Mouse (Mus musculus) G1E-ER4 (cell line): ENCODE data around the gene Cnn3. TPM values are rescaled to one million over a fixed set of nuclear protein-coding genes. Genes with fewer than 3 reads are reported as not detected.

Experiments used
- GATA1 ChIP-seq: IDR thresholded peaks from one replicate; pipeline ENCODE4 v1.8.0; 2012; ENCODE audit warnings: low read length, inconsistent platforms
- polyA plus RNA-seq: library from polyadenylated mRNA; stranded (reverse); fragments of >175 nt; gene quantifications from 2 replicates; pipeline ENCODE4 v1.2.3, GENCODE M21; 2012

Cnn3 gene
- polyA plus RNA-seq, 1 experiment = not detected

- no peak for TF ChIP-seq GATA1
These were observed 14.8 kb upstream of the Cnn3 start for GRCm38 (mm10) chr3:121411450-121411849.

- no peak for TF ChIP-seq GATA1
These were observed 9.8 kb upstream of the Cnn3 start for GRCm38 (mm10) chr3:121416171-121417154.

DNA sequence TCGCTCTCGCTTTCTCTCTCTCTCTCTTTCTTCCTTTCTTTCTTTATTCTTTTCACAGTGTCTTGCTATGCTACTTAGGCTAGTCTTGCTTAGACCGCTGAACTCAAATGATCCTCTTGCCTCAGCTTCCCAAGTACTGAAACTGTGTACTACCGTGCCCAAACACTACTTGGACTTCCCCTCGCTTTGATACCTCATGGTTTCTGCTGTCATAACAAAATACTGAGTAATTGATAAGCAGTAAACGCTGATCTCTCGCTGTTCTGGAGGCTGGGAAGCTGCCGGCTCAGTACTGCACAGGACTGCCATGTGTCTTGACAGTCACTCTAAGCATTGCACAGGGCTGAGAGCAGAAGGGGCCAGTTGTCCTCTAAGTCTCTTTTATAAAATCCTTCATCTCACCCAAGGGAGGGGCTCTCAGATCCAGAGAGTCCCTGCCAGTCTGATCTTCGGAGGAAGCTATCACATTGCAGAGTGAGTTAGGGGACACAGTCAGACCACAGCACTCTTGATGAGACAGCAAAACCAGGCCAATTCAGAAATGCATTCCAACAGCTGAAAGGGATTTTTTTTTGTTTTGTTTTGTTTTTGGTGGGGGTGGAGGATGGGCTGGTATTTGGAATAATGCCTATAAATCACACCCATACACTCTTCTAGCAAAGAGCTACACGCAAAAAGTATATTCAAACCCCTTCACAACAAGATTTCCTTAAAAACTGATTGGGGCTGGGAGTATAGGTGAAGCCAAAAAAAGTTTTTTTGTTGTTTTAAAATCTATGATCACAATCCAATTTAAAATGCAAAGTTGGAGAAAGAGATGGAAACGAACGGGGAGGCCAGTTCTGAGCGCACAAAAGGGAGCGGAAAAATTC is 8.7 kb upstream of the Cnn3 start:
- no peak for TF ChIP-seq GATA1

DNA sequence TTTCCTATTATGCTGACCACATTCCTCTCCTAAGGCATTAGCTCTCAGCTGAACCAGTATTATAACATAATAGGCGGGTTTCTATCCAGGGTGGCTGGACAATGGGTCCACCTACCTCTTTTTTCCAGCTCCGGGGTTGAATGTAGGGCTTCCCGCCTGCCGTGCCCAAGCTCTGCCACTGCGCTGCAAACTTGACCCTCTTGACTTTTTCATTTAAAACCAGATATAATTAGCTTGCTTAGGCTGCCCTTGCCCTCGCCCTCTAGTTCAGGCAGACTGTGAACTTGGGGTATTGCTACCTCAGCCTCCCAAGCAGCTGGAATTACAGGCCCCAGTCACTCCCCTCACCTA is 8.1 kb upstream of the Cnn3 start:
- no peak for TF ChIP-seq GATA1

DNA sequence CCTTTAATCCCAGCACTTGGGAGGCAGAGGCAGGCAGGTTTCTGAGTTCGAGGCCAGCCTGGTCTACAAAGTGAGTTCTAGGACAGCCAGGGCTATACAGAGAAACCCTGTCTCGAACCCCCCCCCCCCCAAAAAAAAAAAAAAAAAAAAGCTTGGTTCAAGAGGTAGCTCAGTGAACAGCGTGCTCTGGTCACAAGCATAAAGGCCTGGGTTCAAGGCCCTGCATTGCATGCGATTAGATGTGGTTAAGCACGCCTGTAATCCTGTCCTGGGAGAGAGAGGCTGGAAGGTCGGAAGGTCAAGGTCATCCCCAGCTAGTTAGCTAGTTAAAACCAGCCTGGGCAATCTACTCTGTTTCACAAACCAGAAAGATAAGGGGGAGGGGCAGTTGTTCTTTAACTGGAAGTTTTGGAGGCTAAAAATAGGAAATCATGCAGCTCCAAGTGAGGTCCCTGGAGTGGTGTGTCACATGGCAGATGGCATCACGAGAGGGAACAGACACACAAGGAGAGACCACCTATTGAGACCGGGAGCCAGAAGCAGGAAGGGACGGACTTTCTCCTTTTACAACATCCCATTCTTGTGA is 7.4 kb upstream of the Cnn3 start:
- no peak for TF ChIP-seq GATA1

DNA sequence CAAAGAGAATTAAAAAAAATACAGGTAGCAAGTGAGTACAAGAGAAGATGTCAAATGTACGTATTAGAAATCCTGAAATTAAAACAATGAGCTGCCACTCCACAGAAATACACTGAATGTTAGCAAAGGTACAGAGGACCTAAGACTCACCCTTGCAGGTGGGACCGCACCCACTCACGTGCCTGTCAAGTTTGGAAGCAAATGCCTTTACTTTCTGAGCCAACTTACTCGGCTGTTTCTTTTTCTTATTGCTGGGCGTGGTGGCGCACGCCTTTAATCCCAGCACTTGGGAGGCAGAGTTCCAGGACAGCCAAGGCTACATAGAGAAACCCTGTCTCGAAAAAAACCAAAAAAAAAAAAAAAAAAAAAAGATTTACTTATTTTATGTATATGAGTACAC is 3.9 kb upstream of the Cnn3 start:
- no peak for TF ChIP-seq GATA1

DNA sequence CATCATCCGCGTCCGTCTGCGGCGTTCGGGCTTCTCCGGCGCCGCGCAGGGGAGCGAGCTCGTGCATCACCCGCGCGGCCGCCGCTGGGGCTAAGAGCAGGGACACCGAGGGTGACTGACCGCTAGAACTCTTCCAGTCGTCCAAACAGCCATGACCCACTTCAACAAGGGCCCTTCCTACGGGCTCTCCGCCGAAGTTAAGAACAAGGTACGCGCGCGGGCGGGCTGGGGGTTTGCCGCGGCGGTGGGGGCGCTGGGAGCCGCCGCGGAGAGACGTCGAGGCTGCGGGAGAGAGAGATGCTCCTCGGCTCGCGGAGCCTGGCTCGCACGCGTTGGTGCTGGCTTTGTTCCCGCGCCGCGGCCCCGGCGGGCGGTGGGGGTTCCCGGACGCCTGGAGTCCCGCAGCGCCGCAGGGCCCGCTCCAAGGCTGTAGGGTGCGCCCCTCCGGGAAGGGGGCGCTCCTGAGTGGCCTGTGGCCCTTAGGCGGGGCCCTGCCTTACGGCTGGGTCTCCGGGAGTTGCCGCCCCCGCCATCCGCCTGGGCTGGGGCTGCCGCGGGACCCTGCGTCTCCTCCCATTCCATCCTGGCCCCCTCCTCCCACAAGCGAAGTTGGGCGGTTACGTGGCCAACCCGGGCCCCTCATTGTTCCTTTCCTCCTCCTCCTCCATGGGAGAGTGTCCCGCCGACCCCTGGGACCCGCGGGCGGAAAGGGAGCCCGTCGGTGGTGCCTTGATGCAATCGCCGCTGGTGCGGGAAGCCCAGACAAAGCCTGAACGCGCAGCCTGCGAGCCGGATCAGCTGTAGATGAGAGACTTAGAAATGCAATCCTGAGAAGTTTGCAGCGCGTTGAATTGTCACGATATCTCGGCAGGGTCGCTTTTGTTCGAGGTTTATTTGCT is 573 bp downstream of the Cnn3 start:
- TF ChIP-seq GATA1 = no peak

- no peak for TF ChIP-seq GATA1
These were observed 1.2 kb downstream of the Cnn3 start for GRCm38 (mm10) chr3:121427520-121427908.

DNA sequence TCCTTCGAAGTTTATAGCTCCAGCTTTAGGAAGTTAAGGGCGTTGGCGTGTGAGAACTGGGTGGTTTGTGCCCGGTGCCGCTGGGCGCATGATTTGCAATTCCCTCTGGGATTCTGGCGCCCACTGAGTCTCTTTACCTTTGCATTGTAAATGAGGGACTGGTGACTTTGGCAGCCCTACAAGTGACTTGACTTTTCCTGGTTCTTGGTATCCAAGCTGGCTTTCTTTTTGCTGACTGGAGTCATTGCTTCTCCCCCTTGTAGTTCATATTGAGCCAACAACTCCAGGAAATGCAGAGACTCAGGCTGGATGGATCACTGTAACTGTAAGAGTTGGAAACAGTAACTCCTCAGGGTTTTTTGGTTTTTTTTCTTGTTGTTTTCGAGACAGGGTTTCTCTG is 1.9 kb downstream of the Cnn3 start:
- no peak for TF ChIP-seq GATA1

GRCm38 (mm10) chr3:121428696-121429259 is 2.5 kb downstream of the Cnn3 start:
- TF ChIP-seq GATA1 = no peak

DNA sequence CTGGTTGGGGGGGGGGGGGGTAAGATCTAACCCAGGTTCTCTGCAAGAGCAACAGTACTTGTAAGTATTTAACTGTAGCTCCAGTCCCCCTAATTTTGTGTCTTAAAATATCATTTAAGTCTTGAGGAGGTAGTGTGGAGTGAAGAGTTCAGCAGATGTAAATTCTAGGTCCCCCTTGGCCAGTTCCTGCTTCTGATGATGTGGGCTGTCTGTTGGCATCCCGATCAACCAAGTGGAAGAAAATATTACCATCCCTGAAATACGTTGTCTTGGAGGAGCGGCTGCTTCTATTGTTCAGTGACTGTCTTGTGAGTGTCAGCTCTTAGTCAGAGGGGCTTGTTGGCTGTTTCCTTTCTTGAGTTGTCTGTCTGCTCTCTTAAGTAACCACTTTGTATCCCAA is 3.2 kb downstream of the Cnn3 start:
- TF ChIP-seq GATA1 = no peak

DNA sequence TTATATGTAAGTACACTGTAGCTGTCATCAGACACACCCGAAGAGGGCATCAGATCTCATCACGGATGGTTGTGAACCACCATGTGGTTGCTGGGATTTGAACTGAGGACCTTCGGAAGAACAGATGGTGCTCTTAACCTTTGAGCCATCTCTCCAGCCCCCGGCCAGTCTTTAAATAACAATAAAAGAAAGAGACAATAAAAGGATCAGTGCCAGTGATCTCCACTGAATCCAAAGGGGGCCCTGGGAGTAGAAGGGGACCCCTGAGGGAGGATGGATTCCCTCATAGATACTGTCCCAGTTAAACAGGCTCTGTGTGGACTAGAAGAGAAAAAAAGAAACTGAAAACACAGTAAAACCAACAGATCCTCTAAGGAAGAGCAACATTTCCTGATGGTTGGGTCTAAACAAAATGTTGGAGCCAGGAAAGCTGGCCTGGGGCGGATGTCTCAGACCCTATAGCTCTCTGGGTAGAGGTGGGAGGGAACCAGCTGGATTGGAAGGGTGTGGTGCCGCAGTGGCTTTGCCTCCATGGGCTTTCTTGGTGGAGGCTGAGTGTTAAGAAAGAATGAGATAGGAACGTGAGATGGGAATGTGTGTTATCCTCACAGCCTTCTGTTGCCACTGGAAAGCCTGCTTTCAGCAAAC is 4.1 kb downstream of the Cnn3 start:
- TF ChIP-seq GATA1 = no peak

DNA sequence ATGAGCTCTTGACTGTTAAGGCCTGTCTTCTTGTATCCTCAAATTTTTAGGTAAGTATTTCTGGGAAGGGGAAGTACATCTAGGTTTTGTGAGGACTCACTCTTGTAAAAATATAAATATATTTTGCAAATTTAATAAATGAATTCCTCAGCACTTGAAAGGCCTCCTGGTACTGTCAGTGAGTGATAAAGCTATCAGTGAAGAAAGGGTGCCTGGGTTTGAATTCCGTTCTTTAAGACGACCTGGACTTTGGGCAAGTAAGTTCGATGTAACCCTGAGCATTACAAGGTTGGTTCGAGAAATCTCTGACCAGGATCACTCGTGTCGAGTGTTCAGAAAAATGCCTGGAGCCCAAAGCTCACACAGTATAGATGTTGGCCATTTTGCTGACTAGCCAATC is 7.1 kb downstream of the Cnn3 start:
- no peak for TF ChIP-seq GATA1

DNA sequence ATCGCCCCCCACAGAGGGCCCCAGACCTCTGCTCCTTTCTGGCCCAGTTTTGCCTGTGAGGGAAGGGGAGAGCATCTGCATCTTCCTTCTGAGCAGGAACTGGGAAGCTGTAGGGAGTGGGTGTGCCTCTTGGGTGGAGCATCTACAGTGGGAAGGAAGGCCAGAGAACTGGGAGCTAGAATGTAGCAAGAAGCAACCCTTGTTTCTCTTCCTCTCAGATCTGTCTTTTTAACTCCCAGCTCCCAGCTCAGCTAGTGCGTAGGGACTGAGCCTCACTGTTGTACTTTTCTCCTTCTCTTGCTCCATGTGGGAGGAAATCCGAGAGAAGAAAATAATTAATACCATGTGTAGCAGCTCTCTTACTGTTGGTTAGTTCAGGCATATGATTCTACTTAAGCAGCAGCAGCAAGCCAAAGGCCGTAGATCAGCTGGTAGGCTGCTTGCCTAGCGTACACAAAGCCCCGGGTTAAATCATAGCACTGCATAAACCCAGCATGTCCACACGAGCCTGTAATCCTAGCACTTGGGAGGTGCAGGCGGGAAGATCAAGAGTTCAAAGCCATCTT is 7.8 kb downstream of the Cnn3 start:
- no peak for TF ChIP-seq GATA1
